Comparison of ENCODE assay signal across 1 mouse cellular context in the genomic region with DNA sequence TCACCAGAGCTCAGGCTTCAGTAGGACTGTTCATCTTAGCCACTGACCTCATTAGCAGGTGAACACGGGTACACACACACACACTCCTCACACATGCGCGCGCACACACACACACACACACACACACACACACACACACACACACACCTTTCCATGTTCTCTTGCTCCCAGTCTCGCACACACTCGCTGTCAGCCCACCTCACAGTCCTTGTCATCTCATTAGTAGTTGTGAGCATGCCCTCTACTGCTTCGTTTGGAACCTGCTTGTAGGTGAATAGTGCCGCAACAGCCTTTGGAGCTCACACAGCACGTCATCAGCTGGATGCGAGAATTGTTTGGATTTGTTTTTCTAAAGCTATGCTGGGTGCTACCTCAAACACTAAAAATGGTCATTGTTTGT.
TF ChIP-seq lines count a peak whose summit lies in the region.

No protein-coding gene starts in this region.

TF ChIP-seq in CH12.LX, 34 proteins besides CTCF, POLR2A, EP300 and RAD21:
- 0 out of 2 replicates have a peak, but pooled peaks have one; percentile 4 for TF ChIP-seq SMC3 (IDR thresholded peaks at IDR 0.05; ENCODE audit: low read depth, low read length)
- TF ChIP-seq CHD2 (IDR thresholded peaks at IDR 0.05; ENCODE audit: low read length): no peak
